Mouse (Mus musculus): ENCODE measurements around the gene Eps8l1. TPM values are rescaled to one million over a fixed set of nuclear protein-coding genes. Genes with fewer than 3 reads are reported as not detected.

The Eps8l1 gene
- polyA plus RNA-seq (2012; rRNA removed) = 1.5 and 2.5 TPM in 2 replicates

DNA sequence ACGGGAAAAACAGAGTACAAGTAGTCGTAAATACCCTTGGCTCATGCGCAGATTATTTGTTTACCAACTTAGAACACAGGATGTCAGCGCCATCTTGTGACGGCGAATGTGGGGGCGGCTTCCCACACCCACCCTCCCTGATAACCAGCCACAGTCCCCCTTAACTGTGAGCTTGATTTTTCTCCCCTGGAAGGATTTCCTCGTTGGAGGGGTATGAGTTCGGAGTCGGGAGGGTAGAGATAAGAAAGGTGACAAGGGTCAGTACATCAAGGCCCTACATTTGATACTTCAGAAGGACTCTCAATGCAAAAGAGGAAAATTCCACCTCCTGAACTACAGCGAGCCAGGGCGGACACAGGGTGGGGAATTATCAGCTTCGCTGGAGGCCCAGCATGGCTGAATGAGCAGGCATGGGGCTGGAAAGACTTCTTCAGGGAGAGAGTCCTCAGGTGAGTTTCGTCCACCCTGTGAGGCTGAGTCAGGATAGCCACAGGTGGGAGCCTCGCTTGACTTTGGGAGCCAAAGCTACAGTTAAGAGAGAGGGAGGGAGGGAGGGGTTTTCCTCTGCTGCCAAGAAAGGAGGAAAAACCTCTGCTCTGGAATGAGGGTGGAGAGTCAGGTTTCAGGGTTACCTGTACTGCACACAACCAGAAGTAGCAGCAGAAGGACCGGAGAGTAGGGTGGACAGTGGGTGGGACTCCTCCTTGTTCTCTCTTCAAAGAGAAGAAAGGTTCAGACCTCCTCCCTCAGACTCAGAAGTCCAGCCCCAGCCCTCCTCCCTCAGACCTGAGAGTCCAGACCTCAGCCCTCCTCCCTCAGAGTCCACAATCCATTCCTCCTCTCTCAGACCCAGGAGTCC lies at the start of gene Eps8l1:
Gene Eps8l1, plus strand, starts transcription at position 99 of the 859 bp plus-strand sequence.

DNA sequence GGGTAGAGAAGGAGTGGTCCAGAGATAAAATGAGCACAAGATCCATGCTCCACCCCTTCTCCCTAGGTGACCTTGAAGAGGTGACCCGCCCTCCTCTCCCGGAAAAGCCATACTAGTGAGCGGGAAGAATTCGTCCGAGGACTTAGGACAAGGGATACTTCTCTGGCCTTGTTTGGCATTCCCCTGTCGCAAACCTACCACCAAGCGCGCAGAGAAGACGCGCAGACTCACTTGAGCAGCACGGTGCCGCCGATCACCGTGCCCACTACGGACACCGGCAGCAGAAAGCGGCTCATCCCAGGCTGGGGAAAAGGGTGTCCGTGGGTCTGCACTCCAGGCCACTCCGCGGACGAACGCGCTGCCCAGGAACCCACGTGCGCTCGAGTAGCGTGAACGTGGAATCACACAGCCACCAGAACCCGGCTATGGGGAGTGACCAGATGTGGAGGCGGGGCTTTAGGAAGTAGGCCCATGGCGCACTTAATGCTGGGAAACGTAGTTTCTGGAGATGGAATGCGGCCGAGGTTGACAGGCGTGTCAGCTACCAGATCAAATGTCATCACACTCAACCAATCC lies 15.2 kb upstream of the Eps8l1 start, which contains the start of gene Rdh13:
Gene Rdh13, minus strand, starts transcription at position 434 of the 576 bp plus-strand sequence.

DNA sequence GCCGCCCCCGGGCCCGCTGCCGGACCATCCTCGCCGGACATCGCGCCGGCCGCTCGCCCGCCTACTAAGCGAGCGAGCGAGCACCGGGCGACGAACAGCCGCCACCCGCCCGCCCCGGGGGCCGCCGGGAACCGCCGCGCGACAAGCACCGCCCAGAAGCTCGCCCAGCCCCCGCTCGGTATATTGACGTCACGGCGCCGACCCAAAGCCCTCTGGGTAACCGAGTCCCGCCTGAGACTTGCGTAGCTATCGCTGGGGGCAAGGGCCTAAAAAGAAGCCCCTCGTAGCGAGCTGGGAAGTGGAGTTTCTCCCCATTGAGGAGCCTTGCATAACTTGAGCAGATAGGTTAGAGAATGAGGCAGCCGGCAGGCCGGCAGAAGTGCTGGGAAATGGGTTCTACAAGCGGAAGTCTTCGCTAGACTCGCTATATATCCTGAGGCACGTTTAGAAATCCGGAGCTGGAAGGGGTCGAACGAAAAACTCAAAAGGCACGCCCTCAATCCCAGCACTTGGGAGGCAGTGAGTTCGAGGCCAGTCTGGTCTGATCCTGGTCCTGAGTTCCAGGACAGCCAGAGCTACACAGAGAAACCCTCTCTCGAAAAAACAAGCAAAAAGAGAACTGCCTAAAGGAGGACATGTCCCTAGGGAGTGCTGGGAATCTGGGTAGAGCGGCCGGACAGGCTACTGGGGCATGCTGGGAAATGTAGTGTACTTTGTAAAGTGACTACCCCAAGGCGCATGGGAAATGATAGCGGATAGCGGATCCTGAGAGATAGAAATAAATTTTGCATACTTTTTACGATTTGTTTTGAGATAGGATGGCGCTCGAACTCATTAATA lies 41.3 kb downstream of the Eps8l1 start, which contains the start of gene Ppp1r12c:
Gene Ppp1r12c, minus strand, starts transcription at position 123 of the 840 bp plus-strand sequence.

DNA sequence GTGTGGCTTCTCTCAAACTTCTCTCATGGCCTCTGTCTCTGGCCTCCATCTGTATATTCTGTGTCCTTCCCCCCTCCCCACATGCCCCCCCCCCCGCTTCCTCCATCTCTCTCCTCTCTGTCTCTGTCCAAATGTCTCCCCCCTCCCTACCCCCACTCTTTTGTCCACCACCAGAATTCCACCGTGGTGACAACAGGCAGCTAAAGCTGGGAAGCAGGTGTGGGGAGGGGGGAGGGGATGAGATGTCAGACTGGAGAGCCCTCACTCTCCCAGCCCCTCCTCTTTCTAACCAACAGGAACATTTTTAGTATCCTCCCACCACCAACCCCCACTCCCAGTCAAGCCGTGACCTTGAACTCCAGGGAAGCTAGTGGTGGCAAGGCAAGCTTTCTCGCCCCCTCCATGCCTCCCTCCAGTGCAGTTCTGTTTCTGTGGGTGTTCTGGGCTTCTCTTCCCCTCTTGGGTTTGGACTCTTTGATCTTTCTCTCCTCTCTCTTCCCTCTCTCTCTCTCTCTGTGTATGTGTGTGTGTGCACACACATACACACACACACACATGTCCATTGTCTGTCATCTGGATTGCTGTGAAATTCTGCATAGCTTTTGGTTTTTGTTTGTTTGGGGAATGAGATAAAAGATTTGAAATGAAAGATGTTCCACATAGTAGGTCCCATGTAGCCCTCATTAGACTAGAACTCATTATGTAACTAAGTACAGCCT lies 56.0 kb downstream of the Eps8l1 start, which contains the start of gene Tnnt1:
Gene Tnnt1, minus strand, starts transcription at position 51 of the 719 bp plus-strand sequence.

DNA sequence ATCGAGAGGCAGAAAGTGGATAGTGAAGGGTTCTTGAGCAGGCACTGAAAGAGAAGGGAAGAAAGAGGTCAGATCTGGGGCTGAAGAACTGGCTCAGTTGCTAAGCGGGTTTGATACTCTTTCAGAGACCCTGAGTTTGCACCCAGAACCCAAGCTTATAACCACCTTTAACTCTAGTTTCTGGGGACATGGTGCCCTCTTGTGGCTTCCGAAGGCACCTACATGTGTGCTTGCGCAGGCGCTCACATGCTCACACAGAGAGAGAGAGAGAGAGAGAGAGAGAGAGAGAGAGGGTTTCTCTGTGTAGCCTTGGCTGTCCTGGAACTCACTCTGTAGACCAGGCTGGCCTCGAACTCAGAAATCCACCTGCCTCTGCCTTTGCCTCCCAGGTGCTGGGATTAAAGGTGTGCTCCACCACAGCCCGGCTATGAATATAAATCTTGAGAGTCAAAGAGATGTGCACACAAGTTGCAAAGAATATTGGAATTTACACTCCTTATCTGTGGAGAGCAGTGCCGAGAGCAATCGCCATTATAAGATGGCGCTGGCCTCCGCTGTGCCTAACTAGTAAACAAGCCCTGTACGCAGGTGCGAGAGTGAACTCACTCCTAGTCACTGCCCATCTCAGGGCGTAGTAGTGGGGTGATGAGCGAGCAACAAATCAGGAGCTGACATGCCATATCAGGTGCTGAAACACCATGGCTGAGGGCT lies 63.9 kb downstream of the Eps8l1 start, which contains the start of gene Tnni3:
Gene Tnni3, minus strand, starts transcription at position 18 of the 711 bp plus-strand sequence.

Other genes starting within 250 kb of the Eps8l1 start
- 1.1 and 1.3 TPM in 2 replicates for gene Lilra5, start 222.9 kb upstream of the Eps8l1 start, polyA plus RNA-seq (2012; rRNA removed)
- gene Ncr1, start 123.0 kb upstream of the Eps8l1 start, polyA plus RNA-seq (2012; rRNA removed) = 0.13 and 0.30 TPM in 2 replicates
- gene Gp6, start 62.9 kb upstream of the Eps8l1 start, polyA plus RNA-seq (2012; rRNA removed) = 1.2 and 1.3 TPM in 2 replicates
- 3.5 and 4.7 TPM in 2 replicates for gene Rdh13, start 15.0 kb upstream of the Eps8l1 start, polyA plus RNA-seq (2012; rRNA removed)
- 17.0 and 21.0 TPM in 2 replicates for gene Ppp1r12c, start 41.0 kb downstream of the Eps8l1 start, polyA plus RNA-seq (2012; rRNA removed)
- 3.9 and 5.7 TPM in 2 replicates for gene Tnnt1, start 55.7 kb downstream of the Eps8l1 start, polyA plus RNA-seq (2012; rRNA removed)
- 0.34 and 0.41 TPM in 2 replicates for gene Tnni3, start 63.6 kb downstream of the Eps8l1 start, polyA plus RNA-seq (2012; rRNA removed)
- gene Dnaaf3, start 71.8 kb downstream of the Eps8l1 start, polyA plus RNA-seq (2012; rRNA removed) = 0.40 and 0.44 TPM in 2 replicates
- gene Syt5, start 86.9 kb downstream of the Eps8l1 start, polyA plus RNA-seq (2012; rRNA removed) = 0.25 and 0.27 TPM in 2 replicates
- 0.01 and 0.04 TPM in 2 replicates for gene Ptprh, start 143.4 kb downstream of the Eps8l1 start, polyA plus RNA-seq (2012; rRNA removed)
- gene Tmem86b, start 170.7 kb downstream of the Eps8l1 start, polyA plus RNA-seq (2012; rRNA removed) = 36.5 and 38.2 TPM in 2 replicates
- gene Ppp6r1, start 198.3 kb downstream of the Eps8l1 start, polyA plus RNA-seq (2012; rRNA removed) = 28.8 and 34.0 TPM in 2 replicates
- gene Hspbp1, start 224.4 kb downstream of the Eps8l1 start, polyA plus RNA-seq (2012; rRNA removed) = 20.4 and 21.6 TPM in 2 replicates
- 0.31 and 0.32 TPM in 2 replicates for gene Brsk1, start 229.9 kb downstream of the Eps8l1 start, polyA plus RNA-seq (2012; rRNA removed)